Mouse (Mus musculus) stomach, postnatal 0 days (tissue): ENCODE data around the gene Cadm2.

ENCODE experiments used
- CTCF ChIP-seq: IDR thresholded peaks from 2 replicates; pipeline ENCODE4 v1.5.1; 2016; ENCODE audit warnings: antibody characterized with exemption, low read depth, mild to moderate bottlenecking, moderate library complexity
- EP300 ChIP-seq: optimal IDR thresholded peaks from 2 replicates; pipeline ENCODE3; 2016; ENCODE audit warnings: antibody characterized with exemption

GRCm38 (mm10) chr16:67284664-67285063 lies 336.0 kb downstream of the Cadm2 start:
- TF ChIP-seq CTCF = no peak
- no peak for TF ChIP-seq EP300
